Mouse (Mus musculus): ENCODE results near the gene Gprc5b. TPM values are rescaled to one million over a fixed set of nuclear protein-coding genes. Genes with fewer than 3 reads are reported as not detected.

Gene Gprc5b
- polyA plus RNA-seq, 1 experiment: 3.6 TPM

GRCm38 (mm10) chr7:118928316-118928715, 66.7 kb downstream of the Gprc5b start:
- 90% methylated on average over 3 of the region's 3 CpGs for WGBS
- no peak for TF ChIP-seq POLR2A (IDR thresholded peaks at IDR 0.05; ENCODE audit: low read depth, low read length)
- TF ChIP-seq CTCF (IDR thresholded peaks at IDR 0.05; ENCODE audit: extremely low read depth, insufficient read length, insufficient replicate concordance, low read depth, low read length): no peak
- Histone ChIP-seq H3K27me3 (ENCODE audit: control insufficient read depth, insufficient read depth, low read length) (no peaks in the 10 kb centered on the region), H3K4me1 (ENCODE audit: control insufficient read depth, insufficient read depth, insufficient read length, low read length) (no peaks in the 10 kb centered on the region), H3K27ac (ENCODE audit: insufficient read depth, low read depth, low read length) (no peak overlapping the region), H3K4me3 (ENCODE audit: low read depth, low read length) (no peak overlapping the region), H3K36me3 (ENCODE audit: control insufficient read depth, insufficient read depth, low read length) (no peaks in the 10 kb centered on the region)

GRCm38 (mm10) chr7:118927279-118927678, 67.7 kb downstream of the Gprc5b start:
- TF ChIP-seq POLR2A (IDR thresholded peaks at IDR 0.05; ENCODE audit: low read depth, low read length) (no peak), CTCF (IDR thresholded peaks at IDR 0.05; ENCODE audit: extremely low read depth, insufficient read length, insufficient replicate concordance, low read depth, low read length) (no peak)
- H3K27ac ChIP-seq (ENCODE audit: insufficient read depth, low read depth, low read length): no peak overlapping the region
- WGBS: 90% methylated on average over 2 of the region's 2 CpGs
- no peaks in the 10 kb centered on the region for H3K4me1 ChIP-seq (ENCODE audit: control insufficient read depth, insufficient read depth, insufficient read length, low read length)
- H3K4me3 ChIP-seq (ENCODE audit: low read depth, low read length): no peak overlapping the region
- no peaks in the 10 kb centered on the region for H3K27me3 ChIP-seq (ENCODE audit: control insufficient read depth, insufficient read depth, low read length)
- no peaks in the 10 kb centered on the region for H3K36me3 ChIP-seq (ENCODE audit: control insufficient read depth, insufficient read depth, low read length)

GRCm38 (mm10) chr7:118926516-118927260, 68.3 kb downstream of the Gprc5b start:
- no peaks in the 10 kb centered on the region for H3K36me3 ChIP-seq (ENCODE audit: control insufficient read depth, insufficient read depth, low read length)
- TF ChIP-seq POLR2A (IDR thresholded peaks at IDR 0.05; ENCODE audit: low read depth, low read length) (no peak), CTCF (IDR thresholded peaks at IDR 0.05; ENCODE audit: extremely low read depth, insufficient read length, insufficient replicate concordance, low read depth, low read length) (no peak)
- H3K4me1 ChIP-seq (ENCODE audit: control insufficient read depth, insufficient read depth, insufficient read length, low read length): no peaks in the 10 kb centered on the region
- WGBS: 88% methylated on average over 6 of the region's 6 CpGs
- H3K27me3 ChIP-seq (ENCODE audit: control insufficient read depth, insufficient read depth, low read length): no peaks in the 10 kb centered on the region
- no peak overlapping the region for H3K4me3 ChIP-seq (ENCODE audit: low read depth, low read length)
- no peak overlapping the region for H3K27ac ChIP-seq (ENCODE audit: insufficient read depth, low read depth, low read length)

- TF ChIP-seq CTCF (IDR thresholded peaks at IDR 0.05; ENCODE audit: extremely low read depth, insufficient read length, insufficient replicate concordance, low read depth, low read length) (no peak), POLR2A (IDR thresholded peaks at IDR 0.05; ENCODE audit: low read depth, low read length) (no peak)
- no peaks in the 10 kb centered on the region for H3K36me3 ChIP-seq (ENCODE audit: control insufficient read depth, insufficient read depth, low read length)
- H3K4me3 ChIP-seq (ENCODE audit: low read depth, low read length): no peak overlapping the region
- no peak overlapping the region for H3K27ac ChIP-seq (ENCODE audit: insufficient read depth, low read depth, low read length)
- no peaks in the 10 kb centered on the region for H3K4me1 ChIP-seq (ENCODE audit: control insufficient read depth, insufficient read depth, insufficient read length, low read length)
- 82% methylated on average over 3 of the region's 3 CpGs for WGBS
- no peaks in the 10 kb centered on the region for H3K27me3 ChIP-seq (ENCODE audit: control insufficient read depth, insufficient read depth, low read length)
Observed at GRCm38 (mm10) chr7:118925547-118925946, 69.5 kb downstream of the Gprc5b start.

GRCm38 (mm10) chr7:118922441-118923202, 72.4 kb downstream of the Gprc5b start:
- no peak for TF ChIP-seq CTCF (IDR thresholded peaks at IDR 0.05; ENCODE audit: extremely low read depth, insufficient read length, insufficient replicate concordance, low read depth, low read length)
- TF ChIP-seq POLR2A (IDR thresholded peaks at IDR 0.05; ENCODE audit: low read depth, low read length): no peak
- H3K4me3 ChIP-seq (ENCODE audit: low read depth, low read length): no peak overlapping the region
- no peak overlapping the region for H3K27ac ChIP-seq (ENCODE audit: insufficient read depth, low read depth, low read length)
- no peaks in the 10 kb centered on the region for H3K27me3 ChIP-seq (ENCODE audit: control insufficient read depth, insufficient read depth, low read length)
- no peaks in the 10 kb centered on the region for H3K4me1 ChIP-seq (ENCODE audit: control insufficient read depth, insufficient read depth, insufficient read length, low read length)
- no peaks in the 10 kb centered on the region for H3K36me3 ChIP-seq (ENCODE audit: control insufficient read depth, insufficient read depth, low read length)
- WGBS: 66% methylated on average over 4 of the region's 4 CpGs

Other genes with a start within 250 kb of the Gprc5b start
- gene Iqck, start 139.5 kb downstream of the Gprc5b start, polyA plus RNA-seq (2012; rRNA removed): 0.15 and 0.48 TPM in 2 replicates
- gene Knop1, start 139.0 kb downstream of the Gprc5b start, polyA plus RNA-seq (2012; rRNA removed): 1.3 and 1.9 TPM in 2 replicates
- not detected in 2 replicates for gene Gpr139, start 189.4 kb upstream of the Gprc5b start, polyA plus RNA-seq (2012; rRNA removed)

Measured in small intestine, adult 2 months (tissue).